Mouse (Mus musculus): ENCODE data around the gene Lin7a. TPM values are rescaled to one million over a fixed set of nuclear protein-coding genes. Genes with fewer than 3 reads are reported as not detected.
A peak's percentile ranks its signal among the peaks of the same experiment; 100 is the strongest.

Lin7a gene
- total RNA-seq, 2 experiments from 2014 or later: 1.5 TPM

DNA sequence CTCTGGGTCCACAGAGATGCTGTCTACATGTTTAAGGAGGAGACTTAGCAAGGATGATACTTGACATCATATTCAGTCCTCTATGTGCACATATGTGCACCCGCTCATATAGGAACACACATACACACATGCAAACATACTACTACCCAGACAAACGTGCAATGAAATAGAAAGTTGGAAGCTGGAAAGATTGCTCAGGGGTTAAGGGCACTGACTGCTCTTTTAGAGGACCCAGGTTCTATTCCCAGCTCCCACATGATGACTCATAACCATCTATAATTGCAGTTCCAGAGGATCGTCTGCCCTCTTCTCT is 19.0 kb upstream of the Lin7a start:
- no peak for DNase-seq

DNA sequence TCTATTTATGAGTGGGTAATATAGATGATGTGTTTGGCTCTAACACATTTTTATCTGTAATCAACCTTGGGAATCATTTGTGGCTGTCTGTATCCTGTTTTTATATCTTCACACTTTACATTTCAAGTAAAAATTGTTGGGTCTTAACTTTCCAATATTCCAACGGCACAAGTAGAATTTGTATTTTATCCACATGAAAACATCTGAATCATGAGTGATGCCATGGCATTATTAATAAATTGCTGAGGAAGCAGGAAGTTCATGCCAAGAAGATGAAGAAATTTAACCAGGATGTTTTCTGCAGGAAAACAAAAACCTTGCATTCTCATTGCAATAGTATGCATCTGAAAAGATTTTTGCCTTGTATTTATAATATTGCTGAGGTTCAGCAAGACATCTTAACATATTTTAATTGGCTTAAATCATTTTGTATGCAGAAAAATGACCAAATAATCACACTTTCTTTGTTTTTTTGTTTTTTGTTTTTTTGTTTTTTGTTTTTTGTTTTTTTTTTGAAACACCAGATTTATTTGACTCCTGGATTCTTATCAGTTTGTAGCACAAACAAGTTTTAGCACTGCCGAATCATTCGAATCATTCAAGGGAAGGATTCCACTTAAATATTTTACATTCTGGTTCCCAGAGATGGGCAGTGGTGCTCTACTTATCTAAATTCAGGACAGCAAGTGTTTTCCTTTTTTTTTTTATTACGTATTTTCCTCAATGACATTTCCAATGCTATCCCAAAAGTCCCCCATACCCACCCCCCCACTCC is 18.1 kb upstream of the Lin7a start:
- DNase-seq: no peak

DNA sequence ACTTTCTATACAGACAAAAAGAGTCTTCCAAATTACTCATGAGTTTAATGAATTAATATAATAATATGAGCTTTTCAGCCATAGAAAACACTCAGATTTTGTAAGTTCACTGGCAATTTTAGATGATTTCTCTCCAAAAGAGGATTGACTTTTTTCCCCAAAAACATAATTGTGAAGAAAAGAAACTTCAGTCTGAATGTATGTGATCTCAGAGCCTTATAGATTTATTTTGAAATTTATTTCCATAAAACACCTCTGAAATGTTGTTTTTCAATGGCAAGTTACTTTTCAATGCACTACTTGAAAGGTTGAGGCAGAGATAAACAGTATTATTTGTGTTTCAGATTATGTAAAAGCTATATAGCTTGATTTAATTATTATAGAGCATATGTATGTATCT is 16.8 kb upstream of the Lin7a start:
- no peak for DNase-seq

GRCm38 (mm10) chr10:107255351-107256050 is 16.0 kb upstream of the Lin7a start:
- DNase-seq: no peak

DNA sequence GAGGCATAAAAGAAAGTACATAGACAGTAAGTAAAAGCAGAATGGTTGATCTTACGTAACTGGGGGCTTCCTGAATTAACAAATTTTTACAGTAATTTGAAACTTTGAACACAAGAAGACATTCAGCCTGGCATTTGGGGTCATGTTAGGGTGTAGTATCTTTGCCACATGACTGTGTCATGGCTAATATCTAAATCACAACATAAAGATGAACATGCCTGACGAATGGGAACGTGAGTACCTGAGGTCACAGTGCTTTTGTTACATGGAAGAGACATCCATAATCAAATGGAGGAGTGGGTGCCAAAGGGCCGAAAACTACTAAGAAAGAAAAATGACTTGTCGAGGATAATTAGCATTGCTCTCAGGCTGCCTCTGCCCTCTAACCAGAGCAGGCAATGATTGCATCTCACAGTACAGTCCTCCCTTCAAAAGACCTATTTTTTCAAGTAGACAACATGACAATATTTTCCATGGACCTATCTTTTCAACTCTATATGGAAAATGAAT is 15.0 kb upstream of the Lin7a start:
- no peak for DNase-seq

GRCm38 (mm10) chr10:107260428-107260827 is 11.1 kb upstream of the Lin7a start:
- DNase-seq: no peak

- peak; percentile 30 for DNase-seq
Measured at GRCm38 (mm10) chr10:107272131-107272803, 781 bp downstream of the Lin7a start.

DNA sequence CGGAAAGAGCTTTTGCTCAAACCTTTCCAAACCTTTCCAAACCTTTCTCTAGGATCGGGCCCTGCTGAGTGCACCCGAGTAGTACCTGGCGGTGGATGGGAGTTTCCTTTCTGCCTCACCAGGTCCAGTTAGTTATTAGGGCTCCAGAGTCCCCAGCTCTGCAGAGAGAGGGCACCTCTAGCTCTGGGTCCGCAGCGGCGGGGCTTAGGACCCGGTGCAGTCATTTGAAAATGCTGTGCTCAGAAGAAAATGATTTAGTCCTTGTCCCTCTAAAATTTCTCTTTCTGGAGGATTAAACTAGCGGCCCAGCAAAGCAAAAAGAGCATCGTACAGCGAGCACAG is 1.3 kb downstream of the Lin7a start:
- DNase-seq: no peak

DNA sequence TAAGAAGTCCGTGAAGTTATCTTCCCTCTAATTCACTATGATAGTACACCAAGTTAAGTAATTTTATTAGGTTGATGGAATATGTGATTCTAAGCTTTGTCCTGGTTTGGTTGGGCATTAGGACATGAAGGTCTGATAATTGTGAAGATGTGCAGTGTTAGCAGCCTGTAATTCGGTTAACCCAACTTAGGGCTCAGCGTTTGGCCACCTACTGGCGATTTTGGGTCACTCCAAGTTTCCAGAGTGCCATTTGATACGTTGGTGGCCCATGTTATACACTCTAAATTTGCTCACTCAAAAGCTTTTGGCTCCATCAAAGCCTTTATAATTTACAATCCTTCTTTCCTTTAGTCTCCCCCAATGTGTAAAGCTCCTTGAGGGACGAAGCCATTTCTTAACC is 2.4 kb downstream of the Lin7a start:
- no peak for DNase-seq

GRCm38 (mm10) chr10:107274785-107275184 is 3.3 kb downstream of the Lin7a start:
- no peak for DNase-seq

DNA sequence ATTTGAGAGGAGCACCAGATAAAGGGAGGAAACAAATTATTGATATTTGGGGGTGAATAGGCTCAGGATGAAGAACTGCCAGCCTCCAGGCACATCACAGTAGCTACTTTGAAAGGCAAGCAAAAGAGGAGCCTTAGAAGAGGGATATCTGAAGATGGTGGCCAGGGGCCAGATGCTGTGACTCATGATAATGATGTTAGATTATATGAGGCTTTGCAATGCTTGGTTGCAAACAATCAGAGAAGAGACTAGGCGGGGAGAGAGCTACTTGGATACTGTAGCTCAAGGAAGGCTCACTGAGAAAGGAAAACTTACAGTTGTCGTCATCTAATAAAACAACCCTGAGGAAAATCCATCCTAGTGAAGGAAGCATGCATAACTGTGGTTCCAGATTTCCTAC is 5.2 kb downstream of the Lin7a start:
- DNase-seq: no peak

DNA sequence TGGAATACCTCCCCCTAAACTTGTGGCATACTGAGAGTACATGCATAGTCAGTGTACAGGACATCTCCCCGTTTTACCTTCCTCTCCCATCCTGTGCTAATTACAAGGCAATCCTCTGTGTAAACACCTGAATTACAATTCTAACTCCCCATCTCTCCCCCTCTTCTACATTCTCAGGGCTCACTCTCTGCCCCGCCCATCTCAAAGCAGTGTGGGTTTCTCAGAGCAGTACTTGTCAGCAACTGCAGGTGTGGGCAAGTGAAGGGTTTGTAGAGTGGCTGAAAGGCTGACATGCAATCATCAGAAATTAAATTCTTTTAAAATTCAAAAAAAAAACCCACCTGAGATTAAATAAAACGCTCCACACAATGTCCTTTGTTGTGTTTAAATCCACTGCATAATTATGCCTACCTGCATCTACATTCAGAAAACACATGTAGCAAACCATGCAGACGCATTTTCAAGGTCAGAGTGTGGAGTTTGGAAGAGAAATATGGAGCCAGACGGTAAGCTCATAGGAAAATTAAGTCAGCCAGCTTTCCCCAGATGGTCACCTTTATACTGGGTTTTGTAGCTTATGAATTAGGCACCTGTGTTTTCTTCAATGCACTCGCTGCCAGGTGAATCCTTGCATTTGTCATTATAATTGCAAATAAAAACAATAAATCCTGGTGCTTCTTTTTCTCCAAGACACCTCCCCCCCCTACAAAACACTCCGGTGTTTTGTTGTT is 22.6 kb downstream of the Lin7a start:
- DNase-seq: no peak

GRCm38 (mm10) chr10:107300587-107301248 is 29.2 kb downstream of the Lin7a start:
- DNase-seq: no peak

GRCm38 (mm10) chr10:107310964-107311490 is 39.5 kb downstream of the Lin7a start:
- no peak for DNase-seq

- no peak for DNase-seq
Measured at GRCm38 (mm10) chr10:107312609-107313008, 41.1 kb downstream of the Lin7a start.

- no peak for DNase-seq
Measured at GRCm38 (mm10) chr10:107313395-107313794, 41.9 kb downstream of the Lin7a start.

DNA sequence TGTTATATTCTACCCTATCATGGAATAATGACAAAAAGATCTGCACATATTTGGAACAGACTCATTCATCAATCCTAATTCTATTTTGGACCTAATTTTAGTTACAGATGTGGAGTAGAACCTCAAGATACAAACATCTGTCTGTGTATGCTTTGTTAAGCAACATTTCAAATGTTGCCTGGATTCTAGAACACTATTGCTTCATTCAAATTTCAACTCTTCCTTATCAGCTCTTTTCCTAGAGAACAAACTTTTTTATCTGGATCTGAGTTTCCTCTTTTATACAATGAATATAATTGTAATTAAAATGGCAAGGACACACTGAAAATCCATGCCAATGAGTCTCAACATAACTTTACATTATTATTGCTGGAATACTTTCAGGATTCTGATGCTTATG is 43.8 kb downstream of the Lin7a start:
- no peak for DNase-seq

DNA sequence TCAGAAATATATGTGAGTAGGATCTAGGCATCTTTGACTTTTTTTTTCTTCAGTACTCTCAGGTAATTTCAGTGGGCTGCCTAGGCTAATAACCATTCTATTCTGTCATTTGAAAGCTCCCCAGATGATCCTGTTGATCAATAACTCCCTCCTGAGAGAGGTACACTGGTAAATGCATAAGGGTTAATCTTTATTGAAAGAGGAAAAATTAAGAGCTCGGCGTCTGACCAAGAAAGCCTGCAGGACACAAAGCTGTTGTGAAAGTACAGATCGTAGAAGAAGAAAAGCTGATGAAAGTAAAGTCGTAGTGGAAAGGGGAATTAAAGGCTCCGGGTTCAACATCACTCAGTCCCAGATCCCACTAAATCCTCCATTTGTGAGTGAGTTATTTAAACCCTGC is 44.2 kb downstream of the Lin7a start:
- no peak for DNase-seq

- DNase-seq: no peak
Measured at GRCm38 (mm10) chr10:107316100-107316499, 44.6 kb downstream of the Lin7a start.

GRCm38 (mm10) chr10:107319648-107320047 is 48.2 kb downstream of the Lin7a start:
- DNase-seq: no peak

- DNase-seq: no peak
Measured at GRCm38 (mm10) chr10:107323865-107324264, 52.4 kb downstream of the Lin7a start.

DNA sequence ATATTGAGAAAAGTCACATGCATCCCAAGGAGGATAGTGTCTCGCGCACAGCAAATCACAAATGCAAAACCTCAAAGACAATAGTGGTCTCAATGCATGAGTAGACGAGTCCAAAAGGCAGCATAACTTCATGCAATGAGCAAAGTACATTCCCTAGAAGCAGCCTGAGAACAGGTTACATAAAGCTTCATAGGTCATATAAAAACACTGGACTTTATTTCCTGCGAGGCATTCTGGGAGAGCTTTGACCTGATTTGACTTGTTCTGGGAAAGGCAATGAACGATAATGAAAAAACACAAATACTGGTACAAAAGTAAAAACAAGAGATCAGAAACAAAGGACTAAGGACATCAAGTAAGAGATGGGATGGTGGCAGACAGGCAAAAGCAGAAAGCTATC is 54.1 kb downstream of the Lin7a start:
- DNase-seq: no peak
